Mouse (Mus musculus): ENCODE measurements around the gene Def6. TPM values are rescaled to one million over a fixed set of nuclear protein-coding genes. Genes with fewer than 3 reads are reported as not detected.

The Def6 gene
- polyA plus RNA-seq, 1 experiment, result 1.7 TPM

GRCm38 (mm10) chr17:28251579-28252280, 44.2 kb downstream of the Def6 start:
- Histone ChIP-seq H3K4me1 (ENCODE audit: control insufficient read depth, insufficient read depth, low read length) (no peaks in the 10 kb centered on the region), H3K27ac (ENCODE audit: control insufficient read depth, insufficient read depth, low read depth, low read length) (no peak overlapping the region)

GRCm38 (mm10) chr17:28252281-28252648, 44.7 kb downstream of the Def6 start:
- no peak overlapping the region for H3K4me3 ChIP-seq (ENCODE audit: control insufficient read depth, low read depth, low read length)
- H3K27me3 ChIP-seq (ENCODE audit: control insufficient read depth, insufficient read depth, low read length), result no peaks in the 10 kb centered on the region
- no peak overlapping the region for H3K27ac ChIP-seq (ENCODE audit: control insufficient read depth, insufficient read depth, low read depth, low read length)
- TF ChIP-seq CTCF (IDR thresholded peaks at IDR 0.05; ENCODE audit: control insufficient read depth, insufficient read depth, insufficient replicate concordance, low read depth, low read length), result no peak
- no peak for TF ChIP-seq POLR2A (IDR thresholded peaks at IDR 0.05; ENCODE audit: control insufficient read depth, low read depth, low read length)
- H3K4me1 ChIP-seq (ENCODE audit: control insufficient read depth, insufficient read depth, low read length), result no peaks in the 10 kb centered on the region
- no peaks in the 10 kb centered on the region for H3K36me3 ChIP-seq (ENCODE audit: control insufficient read depth, insufficient read depth, low read length)

More at GRCm38 (mm10) chr17:28251579-28252280, 44.2 kb downstream of the Def6 start:
- Histone ChIP-seq H3K27me3 (ENCODE audit: control insufficient read depth, insufficient read depth, low read length) (no peaks in the 10 kb centered on the region), H3K4me3 (ENCODE audit: control insufficient read depth, low read depth, low read length) (no peak overlapping the region), H3K36me3 (ENCODE audit: control insufficient read depth, insufficient read depth, low read length) (no peaks in the 10 kb centered on the region)
- no peak for TF ChIP-seq POLR2A (IDR thresholded peaks at IDR 0.05; ENCODE audit: control insufficient read depth, low read depth, low read length)

- Histone ChIP-seq H3K36me3 (ENCODE audit: control insufficient read depth, insufficient read depth, low read length) (no peaks in the 10 kb centered on the region), H3K27ac (ENCODE audit: control insufficient read depth, insufficient read depth, low read depth, low read length) (no peak overlapping the region), H3K4me3 (ENCODE audit: control insufficient read depth, low read depth, low read length) (no peak overlapping the region), H3K4me1 (ENCODE audit: control insufficient read depth, insufficient read depth, low read length) (no peaks in the 10 kb centered on the region), H3K27me3 (ENCODE audit: control insufficient read depth, insufficient read depth, low read length) (no peaks in the 10 kb centered on the region)
- TF ChIP-seq POLR2A (IDR thresholded peaks at IDR 0.05; ENCODE audit: control insufficient read depth, low read depth, low read length) (no peak), CTCF (IDR thresholded peaks at IDR 0.05; ENCODE audit: control insufficient read depth, insufficient read depth, insufficient replicate concordance, low read depth, low read length) (no peak)
Measured at GRCm38 (mm10) chr17:28253216-28253615, 45.6 kb downstream of the Def6 start.

DNA sequence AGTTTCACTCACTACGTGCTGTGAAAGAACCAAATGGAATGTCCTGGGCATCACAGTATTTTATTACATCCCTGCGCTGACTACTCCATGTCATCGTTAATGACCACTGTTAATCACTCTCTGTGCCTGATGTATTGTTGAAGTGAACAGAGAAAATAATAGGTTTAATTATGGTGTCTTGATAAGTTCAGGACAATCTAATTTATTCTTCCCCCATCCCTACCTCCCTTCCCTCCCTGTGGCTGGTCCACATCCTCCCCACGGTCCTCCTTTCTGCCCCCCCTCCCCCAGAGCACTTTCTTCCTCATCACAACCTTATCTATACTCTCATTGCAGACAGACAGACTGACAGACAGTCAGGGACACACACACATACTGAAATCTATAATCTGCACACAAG, 47.2 kb downstream of the Def6 start:
- H3K27ac ChIP-seq (ENCODE audit: control insufficient read depth, insufficient read depth, low read depth, low read length), result no peak overlapping the region
- no peak overlapping the region for H3K4me3 ChIP-seq (ENCODE audit: control insufficient read depth, low read depth, low read length)
- no peaks in the 10 kb centered on the region for H3K36me3 ChIP-seq (ENCODE audit: control insufficient read depth, insufficient read depth, low read length)
- H3K27me3 ChIP-seq (ENCODE audit: control insufficient read depth, insufficient read depth, low read length), result no peaks in the 10 kb centered on the region
- no peak for TF ChIP-seq CTCF (IDR thresholded peaks at IDR 0.05; ENCODE audit: control insufficient read depth, insufficient read depth, insufficient replicate concordance, low read depth, low read length)
- no peaks in the 10 kb centered on the region for H3K4me1 ChIP-seq (ENCODE audit: control insufficient read depth, insufficient read depth, low read length)

- no peak overlapping the region for H3K27ac ChIP-seq (ENCODE audit: control insufficient read depth, insufficient read depth, low read depth, low read length)
- no peaks in the 10 kb centered on the region for H3K36me3 ChIP-seq (ENCODE audit: control insufficient read depth, insufficient read depth, low read length)
- H3K4me3 ChIP-seq (ENCODE audit: control insufficient read depth, low read depth, low read length), result no peak overlapping the region
- H3K27me3 ChIP-seq (ENCODE audit: control insufficient read depth, insufficient read depth, low read length), result no peaks in the 10 kb centered on the region
- H3K4me1 ChIP-seq (ENCODE audit: control insufficient read depth, insufficient read depth, low read length), result no peaks in the 10 kb centered on the region
- no peak for TF ChIP-seq POLR2A (IDR thresholded peaks at IDR 0.05; ENCODE audit: control insufficient read depth, low read depth, low read length)
Measured at GRCm38 (mm10) chr17:28255651-28256050, 48.1 kb downstream of the Def6 start.

DNA sequence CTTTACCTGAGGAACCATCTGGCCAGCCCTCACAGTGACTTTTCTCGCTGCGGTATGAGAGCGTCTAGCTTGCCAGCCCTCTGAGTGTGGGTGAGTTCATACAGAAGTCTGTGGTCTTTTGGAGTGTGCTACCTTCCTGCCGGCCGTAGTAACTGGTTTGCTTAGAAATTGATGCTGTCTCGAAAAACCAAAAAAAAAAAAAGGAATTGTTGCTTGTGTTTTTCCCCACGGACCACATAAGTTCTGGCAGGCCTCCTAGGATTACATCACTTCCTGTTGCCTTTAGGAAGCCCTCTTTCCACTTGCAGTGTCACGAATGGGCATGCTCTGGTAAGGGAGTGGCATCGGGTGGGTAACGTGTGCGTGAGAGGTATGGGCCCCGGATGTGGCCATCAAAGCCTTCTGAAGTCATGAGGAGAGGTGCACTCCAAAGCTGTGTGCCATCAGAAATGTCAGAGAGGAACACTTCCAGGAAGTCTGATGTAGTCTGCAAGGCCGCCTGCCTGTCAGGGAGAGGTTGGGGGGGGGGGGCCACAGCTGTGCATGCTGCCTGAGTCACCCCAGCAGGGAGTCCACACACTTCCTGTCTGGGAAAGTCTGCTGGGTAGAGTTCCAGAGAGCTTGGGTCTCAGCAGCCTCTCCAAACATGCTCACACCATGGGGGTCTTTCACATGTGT, 49.2 kb downstream of the Def6 start:
- Histone ChIP-seq H3K4me3 (ENCODE audit: control insufficient read depth, low read depth, low read length) (no peak overlapping the region), H3K27ac (ENCODE audit: control insufficient read depth, insufficient read depth, low read depth, low read length) (no peak overlapping the region), H3K27me3 (ENCODE audit: control insufficient read depth, insufficient read depth, low read length) (no peaks in the 10 kb centered on the region), H3K36me3 (ENCODE audit: control insufficient read depth, insufficient read depth, low read length) (no peaks in the 10 kb centered on the region), H3K4me1 (ENCODE audit: control insufficient read depth, insufficient read depth, low read length) (no peaks in the 10 kb centered on the region)
- TF ChIP-seq CTCF (IDR thresholded peaks at IDR 0.05; ENCODE audit: control insufficient read depth, insufficient read depth, insufficient replicate concordance, low read depth, low read length) (no peak), POLR2A (IDR thresholded peaks at IDR 0.05; ENCODE audit: control insufficient read depth, low read depth, low read length) (no peak)

- H3K27me3 ChIP-seq (ENCODE audit: control insufficient read depth, insufficient read depth, low read length), result no peaks in the 10 kb centered on the region
- peaks cover under 1% of the 10 kb centered on the region for H3K4me1 ChIP-seq (ENCODE audit: control insufficient read depth, insufficient read depth, low read length)
- TF ChIP-seq POLR2A (IDR thresholded peaks at IDR 0.05; ENCODE audit: control insufficient read depth, low read depth, low read length) (no peak), CTCF (IDR thresholded peaks at IDR 0.05; ENCODE audit: control insufficient read depth, insufficient read depth, insufficient replicate concordance, low read depth, low read length) (no peak)
- no peak overlapping the region for H3K4me3 ChIP-seq (ENCODE audit: control insufficient read depth, low read depth, low read length)
- H3K27ac ChIP-seq (ENCODE audit: control insufficient read depth, insufficient read depth, low read depth, low read length), result no peak overlapping the region
- H3K36me3 ChIP-seq (ENCODE audit: control insufficient read depth, insufficient read depth, low read length), result no peaks in the 10 kb centered on the region
Measured at GRCm38 (mm10) chr17:28258325-28258724, 50.7 kb downstream of the Def6 start.

Measured in testis, adult 2 months (tissue).